Mouse (Mus musculus) neural tube, embryonic 13.5 days (tissue): ENCODE results near the gene Togaram2. TPM values are rescaled to one million over a fixed set of nuclear protein-coding genes. Genes with fewer than 3 reads are reported as not detected.
"Not testable (repeated sequence)": the region's sequence is repeated elsewhere in the genome, so short reads cannot be mapped to it uniquely, and the experiment has no call there.

Experiments used
- ATAC-seq: fragments of 200-750 bp; cut with Nextera tagmentation; 2 replicates; pipeline ENCODE4 v1.8.0; 2017; ENCODE audit warnings: low read depth, mild to moderate bottlenecking, moderate TSS enrichment, moderate library complexity
- H3K27ac ChIP-seq: fragments of 300-500 bp; sonication (generic); replicated peaks from 2 replicates; pipeline ENCODE4 v1.5.1; 2015; ENCODE audit warnings: moderate library complexity, mild to moderate bottlenecking, inconsistent platforms
- H3K27me3 ChIP-seq: fragments of 300-500 bp; sonication (generic); 2 replicates; pipeline ENCODE4 v1.6.1; 2015; ENCODE audit warnings: mild to moderate bottlenecking, inconsistent platforms
- H3K36me3 ChIP-seq: fragments of 300-500 bp; sonication (generic); 2 replicates; pipeline ENCODE4 v1.6.1; 2015; ENCODE audit warnings: mild to moderate bottlenecking, inconsistent platforms
- H3K4me1 ChIP-seq: fragments of 300-500 bp; sonication (generic); replicated peaks from 2 replicates; pipeline ENCODE4 v1.6.1; 2015; ENCODE audit warnings: inconsistent platforms
- H3K4me2 ChIP-seq: fragments of 300-500 bp; sonication (generic); 2 replicates; pipeline ENCODE4 v1.6.1; 2015; ENCODE audit warnings: inconsistent platforms, mild to moderate bottlenecking, moderate library complexity
- H3K4me3 ChIP-seq: fragments of 300-500 bp; sonication (generic); 2 replicates; pipeline ENCODE4 v1.5.1; 2015; ENCODE audit warnings: mild to moderate bottlenecking, inconsistent platforms
- H3K9ac ChIP-seq: fragments of 300-500 bp; sonication (generic); 2 replicates; pipeline ENCODE4 v1.6.1; 2015; ENCODE audit warnings: moderate library complexity, mild to moderate bottlenecking, inconsistent platforms
- H3K9me3 ChIP-seq: fragments of 300-500 bp; sonication (generic); 2 replicates; pipeline ENCODE4 v1.6.1; 2016; ENCODE audit warnings: inconsistent platforms
- WGBS: fragments of 180-500 bp; shearing (Covaris S2); methylation state at CpG from one replicate; pipeline ENCODE4 v1.1.7; 2015; 5-methylcytosine and 5-hydroxymethylcytosine counted together
- polyA plus RNA-seq: library from polyadenylated mRNA; unstranded; fragments of >200 nt; fragmentation: Nextera tagmentation; extraction: Ambion mirVana; gene quantifications from 2 replicates; pipeline ENCODE4 v1.2.1, GENCODE M21; 2015

The Togaram2 gene
- polyA plus RNA-seq, 1 experiment from 2014 or later: 0.29 TPM

DNA sequence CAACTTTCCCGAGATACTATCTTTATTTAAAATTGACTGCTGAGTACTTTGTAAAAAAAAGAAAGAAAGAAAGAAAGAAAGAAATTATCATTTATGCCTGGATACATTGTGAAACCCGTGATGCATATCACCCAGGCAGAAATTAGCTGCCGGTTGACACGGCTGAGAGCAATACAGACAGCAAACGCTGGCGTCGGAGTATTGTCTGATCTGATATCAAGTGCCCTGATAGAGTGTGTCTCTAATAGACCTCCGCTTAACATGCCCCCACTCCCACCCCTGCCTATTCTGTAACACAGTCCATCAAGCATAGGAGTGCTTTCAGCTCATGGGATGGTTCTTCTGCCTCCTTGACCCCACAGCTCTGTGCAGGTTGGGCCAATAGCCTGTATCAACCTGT lies 74.5 kb downstream of the Togaram2 start:
- Histone ChIP-seq H3K36me3 (no peaks in the 10 kb centered on the region), H3K27ac (peak overlapping the region; percentile 57), H3K4me2 (no peak overlapping the region), H3K9ac (no peak overlapping the region), H3K9me3 (no peaks in the 10 kb centered on the region), H3K4me1 (peaks cover 22% of the 10 kb centered on the region), H3K4me3 (no peak overlapping the region), H3K27me3 (no peaks in the 10 kb centered on the region)
- ATAC-seq: peak; percentile 59; the same call in 1 of the 2 replicates
- WGBS: 51% methylated on average over 8 of the region's 8 CpGs

DNA sequence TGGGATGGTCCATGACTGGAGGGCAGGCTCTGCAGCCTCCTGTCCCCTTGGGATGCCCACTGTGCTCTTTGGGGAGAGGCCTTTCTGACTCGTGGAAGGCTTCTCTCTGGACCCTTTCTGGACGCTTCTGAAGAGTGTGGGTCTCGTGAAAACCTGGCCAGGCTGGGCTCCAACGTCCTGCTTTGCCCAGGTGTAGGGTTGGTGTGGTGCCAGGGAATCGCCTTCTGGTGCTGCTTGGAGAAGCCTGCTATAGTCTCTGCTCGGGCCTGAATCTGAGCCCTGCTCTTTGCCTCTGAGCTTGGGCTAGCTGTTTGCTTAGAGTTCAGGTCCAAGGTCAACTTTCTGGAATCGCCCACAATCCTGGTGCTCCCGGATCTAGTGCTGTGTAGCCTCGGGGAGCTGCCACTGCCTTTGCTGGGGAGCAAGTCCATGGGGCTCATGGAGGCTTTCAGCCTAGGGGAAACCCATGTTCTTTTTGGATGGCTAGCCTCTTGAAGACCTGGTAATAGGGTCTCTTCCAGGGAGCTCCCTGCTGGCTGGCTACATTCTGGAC lies 76.6 kb downstream of the Togaram2 start:
- no peaks in the 10 kb centered on the region for H3K27me3 ChIP-seq
- WGBS: 80% methylated on average over 9 of the region's 9 CpGs
- no peaks in the 10 kb centered on the region for H3K9me3 ChIP-seq
- H3K9ac ChIP-seq: no peak overlapping the region
- H3K4me2 ChIP-seq: no peak overlapping the region
- peaks cover 22% of the 10 kb centered on the region for H3K4me1 ChIP-seq
- no peak overlapping the region for H3K4me3 ChIP-seq
- no peak overlapping the region for H3K27ac ChIP-seq
- H3K36me3 ChIP-seq: no peaks in the 10 kb centered on the region
- no peak for ATAC-seq

DNA sequence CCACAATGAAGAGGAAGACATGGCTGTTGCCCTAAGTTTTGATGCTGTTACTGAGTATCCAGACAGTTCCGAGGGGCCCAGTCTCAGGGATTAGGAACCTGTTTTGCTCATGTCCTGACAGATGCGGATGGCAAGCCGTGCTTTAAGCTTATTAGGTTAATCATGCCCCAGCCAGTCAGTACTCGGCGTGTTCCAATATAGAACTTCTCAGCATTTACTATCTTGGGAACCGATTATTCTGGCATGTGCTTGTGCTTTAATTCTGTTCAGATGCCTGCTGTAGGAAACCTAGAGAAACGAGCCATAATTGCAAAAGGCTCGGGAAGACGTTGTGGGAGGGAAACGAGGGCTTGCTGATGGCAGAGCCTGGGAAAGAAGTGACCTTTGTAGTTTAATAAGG lies 79.8 kb downstream of the Togaram2 start, which contains the start of gene Pcare:
TSS of gene Pcare (minus strand) at position 64 of the 400 bp plus-strand sequence.
- ATAC-seq: no peak
- Histone ChIP-seq H3K4me1 (peaks cover 2% of the 10 kb centered on the region; the same call in 1 of the 2 replicates), H3K9me3 (no peaks in the 10 kb centered on the region), H3K27ac (no peak within 1 kb of the TSS), H3K36me3 (no peaks in the 10 kb centered on the region), H3K27me3 (no peaks in the 10 kb centered on the region), H3K4me3 (no peak within 1 kb of the TSS), H3K4me2 (no peak within 1 kb of the TSS), H3K9ac (no peak within 1 kb of the TSS)
- WGBS: 78% methylated on average over 10 of the region's 10 CpGs

DNA sequence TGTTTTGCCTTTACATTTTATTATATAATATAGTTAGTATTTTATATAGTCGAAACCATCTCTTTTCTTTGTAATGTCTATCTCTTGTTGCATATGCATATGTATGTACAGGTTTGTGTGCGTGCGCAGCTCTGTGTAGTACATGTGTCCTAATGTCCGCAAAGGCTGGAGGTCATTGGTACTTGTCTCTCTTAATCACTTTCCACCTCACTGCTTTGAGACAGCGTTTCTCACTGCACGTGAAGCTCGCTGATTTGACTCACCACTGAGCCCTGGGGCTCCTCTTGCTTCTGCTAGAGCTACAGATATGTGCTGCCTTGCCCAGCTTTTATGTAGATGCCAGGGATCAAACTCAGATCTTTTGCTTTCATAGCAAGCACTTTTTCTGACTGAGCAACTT lies 87.5 kb downstream of the Togaram2 start:
- Histone ChIP-seq H3K4me1 (no peaks in the 10 kb centered on the region), H3K4me3 (no peak overlapping the region), H3K27me3 (no peaks in the 10 kb centered on the region), H3K27ac (no peak overlapping the region), H3K9me3 (no peaks in the 10 kb centered on the region), H3K4me2 (no peak overlapping the region), H3K36me3 (no peaks in the 10 kb centered on the region), H3K9ac (no peak overlapping the region)
- no peak for ATAC-seq
- WGBS: 85% methylated on average over 7 of the region's 7 CpGs

DNA sequence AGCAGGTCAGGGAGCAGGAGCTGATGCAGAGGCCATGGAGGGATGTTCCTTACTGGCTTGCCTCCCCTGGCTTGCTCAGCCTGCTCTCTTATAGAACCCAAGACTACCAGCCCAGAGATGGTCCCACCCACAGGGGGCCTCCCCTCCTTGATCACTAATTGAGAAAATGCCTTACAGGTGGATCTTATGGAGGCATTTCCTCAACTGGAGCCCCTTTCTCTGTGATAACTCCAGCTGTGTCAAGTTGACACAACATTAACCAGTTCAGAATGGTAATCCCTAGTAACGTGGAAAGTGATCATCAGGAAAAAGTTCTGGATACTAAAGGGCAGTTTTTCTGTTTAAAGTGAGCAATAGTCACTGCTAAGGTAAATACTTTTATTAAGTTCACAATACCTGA lies 95.1 kb downstream of the Togaram2 start, which contains the start of gene Clip4:
TSS of gene Clip4 (plus strand) at position 301 of the 400 bp plus-strand sequence.
- 91% methylated on average over 1 of the region's 1 CpGs for WGBS
- H3K4me3 ChIP-seq, H3K9ac ChIP-seq, H3K9me3 ChIP-seq, ATAC-seq, H3K27me3 ChIP-seq, H3K36me3 ChIP-seq, H3K4me2 ChIP-seq, H3K4me1 ChIP-seq, H3K27ac ChIP-seq: not testable (repeated sequence)

DNA sequence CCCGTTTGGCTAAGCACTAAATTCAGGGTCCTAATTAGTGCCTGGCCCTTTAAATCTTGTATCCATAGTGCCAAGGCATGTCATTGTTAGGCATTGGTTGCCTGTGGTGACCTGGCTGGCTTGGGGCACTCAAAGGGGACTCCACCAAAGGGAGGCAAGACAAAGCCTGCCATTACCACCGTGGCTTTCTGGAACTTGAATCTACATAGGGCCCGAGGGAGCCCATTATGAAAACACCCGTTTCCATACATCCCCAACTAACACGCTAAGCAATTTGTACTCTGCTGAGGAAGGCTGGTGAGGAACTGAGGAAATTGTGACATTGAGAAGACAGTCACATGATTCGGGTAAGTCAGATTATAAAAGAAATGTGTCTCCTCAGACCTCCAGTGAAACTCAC lies 96.5 kb downstream of the Togaram2 start:
- H3K9me3 ChIP-seq: no peaks in the 10 kb centered on the region
- no peak overlapping the region for H3K9ac ChIP-seq
- peak; percentile 69 for ATAC-seq
- peak overlapping the region; percentile 28 for H3K4me2 ChIP-seq
- 8% methylated on average over 6 of the region's 6 CpGs for WGBS
- H3K4me3 ChIP-seq: no peak overlapping the region
- no peak overlapping the region for H3K27ac ChIP-seq
- no peaks in the 10 kb centered on the region for H3K27me3 ChIP-seq
- peaks cover 9% of the 10 kb centered on the region for H3K4me1 ChIP-seq
- H3K36me3 ChIP-seq: no peaks in the 10 kb centered on the region

GRCm38 (mm10) chr17:71770696-71771095 lies 97.6 kb downstream of the Togaram2 start:
- peaks cover 9% of the 10 kb centered on the region for H3K4me1 ChIP-seq
- WGBS: 90% methylated on average over 3 of the region's 3 CpGs
- H3K9ac ChIP-seq: no peak overlapping the region
- H3K27ac ChIP-seq: no peak overlapping the region
- no peak overlapping the region for H3K4me3 ChIP-seq
- H3K36me3 ChIP-seq: no peaks in the 10 kb centered on the region
- no peaks in the 10 kb centered on the region for H3K27me3 ChIP-seq
- ATAC-seq: no peak
- H3K4me2 ChIP-seq: no peak overlapping the region
- no peaks in the 10 kb centered on the region for H3K9me3 ChIP-seq

DNA sequence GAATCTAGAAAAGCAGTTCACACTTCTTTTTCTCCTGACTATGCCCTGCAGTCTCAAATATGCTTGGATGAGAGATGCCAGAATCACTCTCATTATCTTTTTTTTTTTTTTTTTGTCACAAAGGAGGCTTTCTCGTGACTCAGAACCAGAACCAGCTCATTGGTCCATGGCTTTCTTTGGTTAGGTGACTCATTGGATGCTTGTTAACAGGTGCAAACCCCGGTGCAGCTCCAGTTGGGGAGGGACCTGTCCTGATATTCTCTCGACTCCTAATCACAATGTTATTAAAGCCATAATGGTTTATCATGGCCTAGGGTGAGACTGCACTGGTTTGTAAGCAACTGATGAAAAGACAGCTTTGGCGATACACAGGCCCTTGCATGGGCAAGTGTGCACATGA lies 101.1 kb downstream of the Togaram2 start:
- H3K4me3 ChIP-seq: no peak overlapping the region
- H3K9me3 ChIP-seq: 0 out of 2 replicates have a peak, but pooled peaks cover 4% of the 10 kb centered on the region
- H3K4me1 ChIP-seq: peaks cover 8% of the 10 kb centered on the region
- H3K9ac ChIP-seq: no peak overlapping the region
- 75% methylated on average over 4 of the region's 4 CpGs for WGBS
- H3K27me3 ChIP-seq: no peaks in the 10 kb centered on the region
- no peak for ATAC-seq
- H3K27ac ChIP-seq: no peak overlapping the region
- no peaks in the 10 kb centered on the region for H3K36me3 ChIP-seq
- no peak overlapping the region for H3K4me2 ChIP-seq

DNA sequence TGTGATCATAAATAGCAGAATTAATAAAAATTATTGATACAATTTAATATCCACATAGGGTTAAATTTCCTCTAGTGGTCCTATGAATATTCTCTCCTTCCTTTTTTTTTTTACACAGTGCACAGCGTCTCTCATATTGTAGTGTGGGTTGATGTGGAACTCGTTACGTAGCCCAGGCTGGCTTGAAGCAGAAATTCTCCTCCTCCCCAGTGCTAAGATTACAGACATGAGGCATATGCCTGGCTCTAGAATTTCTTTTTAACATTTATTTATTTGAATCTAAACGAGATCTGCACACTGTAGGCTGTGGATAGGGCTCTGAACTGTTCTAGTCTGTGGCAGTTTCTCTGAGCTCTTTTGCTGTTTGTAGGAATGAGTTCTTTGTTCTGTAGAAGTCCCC lies 102.2 kb downstream of the Togaram2 start:
- Histone ChIP-seq H3K4me3 (no peak overlapping the region), H3K9me3 (0 out of 2 replicates have a peak, but pooled peaks cover 4% of the 10 kb centered on the region), H3K4me1 (no peaks in the 10 kb centered on the region), H3K4me2 (no peak overlapping the region), H3K36me3 (no peaks in the 10 kb centered on the region), H3K27me3 (no peaks in the 10 kb centered on the region), H3K9ac (no peak overlapping the region), H3K27ac (no peak overlapping the region)
- WGBS: 82% methylated on average over 4 of the region's 4 CpGs
- ATAC-seq: no peak

DNA sequence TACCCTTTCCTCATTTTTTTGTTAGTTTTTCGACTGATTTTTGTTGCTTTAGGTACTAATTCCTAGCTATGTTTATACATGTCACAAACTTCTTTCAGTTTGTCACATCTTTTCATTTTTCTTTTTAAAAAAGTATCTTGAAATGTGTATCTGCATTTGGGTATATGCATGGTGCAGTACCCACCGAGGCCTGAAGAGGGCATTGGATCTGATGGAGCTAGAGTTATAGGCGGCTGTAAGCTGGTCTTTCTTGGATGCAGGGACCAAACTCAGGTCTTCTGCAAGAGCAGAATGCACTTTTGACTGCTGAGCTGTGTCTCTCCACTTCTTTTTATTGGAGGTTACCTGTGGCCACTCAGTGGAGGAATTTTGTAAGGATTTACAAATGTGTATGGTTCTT lies 105.6 kb downstream of the Togaram2 start:
- H3K27me3 ChIP-seq: peaks cover 9% of the 10 kb centered on the region; the same call in 1 of the 2 replicates
- no peak overlapping the region for H3K4me2 ChIP-seq
- H3K4me3 ChIP-seq: no peak overlapping the region
- H3K4me1 ChIP-seq: peaks cover 16% of the 10 kb centered on the region
- no peak for ATAC-seq
- no peak overlapping the region for H3K27ac ChIP-seq
- H3K9me3 ChIP-seq: 0 out of 2 replicates have a peak, but pooled peaks cover 4% of the 10 kb centered on the region
- 80% methylated on average over 3 of the region's 3 CpGs for WGBS
- no peaks in the 10 kb centered on the region for H3K36me3 ChIP-seq
- no peak overlapping the region for H3K9ac ChIP-seq

Other genes starting within 250 kb of the Togaram2 start
- 1.7 and 4.7 TPM in 2 replicates for gene Gm4707, start 213.3 kb upstream of the Togaram2 start, polyA plus RNA-seq
- gene Smchd1, start 197.9 kb upstream of the Togaram2 start, polyA plus RNA-seq: 34.5 and 46.3 TPM in 2 replicates
- 8.1 and 12.1 TPM in 2 replicates for gene Ndc80, start 146.4 kb upstream of the Togaram2 start, polyA plus RNA-seq
- gene Spdya, start 121.2 kb upstream of the Togaram2 start, polyA plus RNA-seq: 1.0 and 1.5 TPM in 2 replicates
- gene Wdr43, start 57.4 kb upstream of the Togaram2 start, polyA plus RNA-seq: 45.6 and 49.9 TPM in 2 replicates
- gene Pcare, start 79.6 kb downstream of the Togaram2 start, polyA plus RNA-seq: not detected in 2 replicates
- gene Clip4, start 95.2 kb downstream of the Togaram2 start, polyA plus RNA-seq: 9.5 and 11.3 TPM in 2 replicates